Mouse (Mus musculus) bone marrow macrophage, adult 2 months (primary cell): ENCODE measurements around the gene Zmynd12.

Experiments used
- CTCF ChIP-seq: IDR thresholded peaks from 2 replicates; pipeline ENCODE4 v1.5.1; 2012; ENCODE audit warnings: low read depth, mild to moderate bottlenecking, low read length, moderate library complexity
- POLR2A ChIP-seq: IDR thresholded peaks from 2 replicates; pipeline ENCODE4 v1.6.1; 2012; ENCODE audit warnings: mild to moderate bottlenecking, low read depth, low read length, borderline replicate concordance

- no peak for TF ChIP-seq CTCF
- no peak for TF ChIP-seq POLR2A
Observed at GRCm38 (mm10) chr4:119417270-119417669, 5.3 kb upstream of the Zmynd12 start.
